Mouse (Mus musculus) bone marrow, adult 2 months (tissue): ENCODE measurements around the gene Olfr12.

ENCODE experiments used
- CTCF ChIP-seq: fragments of 200-500 bp; IDR thresholded peaks from 2 replicates; pipeline ENCODE4 v1.5.1; 2011; ENCODE audit warnings: low read length, control low read depth; ENCODE audit not compliant: control insufficient read depth, insufficient read depth
- POLR2A ChIP-seq: fragments of 200-500 bp; IDR thresholded peaks from 2 replicates; pipeline ENCODE4 v1.6.1; 2011; ENCODE audit warnings: low read depth, mild to moderate bottlenecking, control low read depth, low read length, borderline replicate concordance; ENCODE audit not compliant: control insufficient read depth

DNA sequence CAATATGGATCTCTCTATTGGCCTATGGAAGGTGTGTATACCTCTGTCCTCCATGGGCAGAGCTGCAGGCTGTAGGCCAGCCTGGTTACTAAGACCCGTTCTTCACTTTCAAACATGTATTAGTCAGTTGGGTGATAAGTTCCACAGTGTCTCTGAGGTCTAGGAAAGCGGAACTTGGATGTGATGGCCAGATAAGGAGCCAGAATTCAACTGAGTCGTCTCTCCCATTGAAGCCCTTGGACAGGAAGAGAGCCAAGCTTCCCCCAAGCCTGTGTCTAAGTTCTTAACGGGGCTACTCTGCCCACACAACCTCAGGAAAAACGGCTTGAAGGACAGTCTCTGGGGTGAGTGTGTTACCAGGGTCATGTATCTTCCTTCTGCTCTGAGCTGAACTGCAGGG, 41.8 kb downstream of the Olfr12 start:
- no peak for TF ChIP-seq POLR2A
- TF ChIP-seq CTCF: no peak
